Mouse (Mus musculus): ENCODE data around the gene Atg7.
"Not testable (repeated sequence)": the region's sequence is repeated elsewhere in the genome, so short reads cannot be mapped to it uniquely, and the experiment has no call there.

The Atg7 gene

GRCm38 (mm10) chr6:114885129-114885528 is 242.2 kb downstream of the Atg7 start:
- DNase-seq: no peak

- DNase-seq: no peak
Measured at GRCm38 (mm10) chr6:114886012-114886411, 243.1 kb downstream of the Atg7 start.

- no peak for DNase-seq
Measured at GRCm38 (mm10) chr6:114886504-114887361, 243.8 kb downstream of the Atg7 start.

GRCm38 (mm10) chr6:114888922-114889321 is 246.0 kb downstream of the Atg7 start:
- DNase-seq: peak; percentile 83 to 92

- DNase-seq: not testable (repeated sequence)
Measured at GRCm38 (mm10) chr6:114889971-114890370, 247.1 kb downstream of the Atg7 start.

- peak; percentile 91 to 94 for DNase-seq
Measured at GRCm38 (mm10) chr6:114890411-114891115, 247.7 kb downstream of the Atg7 start.

GRCm38 (mm10) chr6:114891272-114891671 is 248.4 kb downstream of the Atg7 start:
- DNase-seq: peak in 1 of 2 experiments; percentile 19

- peak in 1 of 2 experiments; percentile 19 for DNase-seq
Measured at GRCm38 (mm10) chr6:114891771-114892170, 248.9 kb downstream of the Atg7 start.

GRCm38 (mm10) chr6:114892363-114892762 is 249.5 kb downstream of the Atg7 start:
- DNase-seq: peak in 1 of 2 experiments; percentile 51

GRCm38 (mm10) chr6:114893427-114894209 is 250.7 kb downstream of the Atg7 start:
- peak; percentile 85 to 87 for DNase-seq

GRCm38 (mm10) chr6:114894548-114895106 is 251.7 kb downstream of the Atg7 start:
- peak in 1 of 2 experiments; percentile 34 for DNase-seq

GRCm38 (mm10) chr6:114895191-114895590 is 252.3 kb downstream of the Atg7 start:
- DNase-seq: peak in 1 of 2 experiments; percentile 17

GRCm38 (mm10) chr6:114896281-114896680 is 253.4 kb downstream of the Atg7 start:
- peak in 1 of 2 experiments; percentile 16 for DNase-seq

- DNase-seq: peak in 1 of 2 experiments; percentile 15
Measured at GRCm38 (mm10) chr6:114898949-114899348, 256.1 kb downstream of the Atg7 start.

GRCm38 (mm10) chr6:114899652-114900051 is 256.8 kb downstream of the Atg7 start:
- DNase-seq: peak in 1 of 2 experiments; percentile 36

- peak in 1 of 2 experiments; percentile 17 for DNase-seq
Measured at GRCm38 (mm10) chr6:114900194-114900593, 257.3 kb downstream of the Atg7 start.

- DNase-seq: peak; percentile 76 to 90
Measured at GRCm38 (mm10) chr6:114901321-114901824, 258.5 kb downstream of the Atg7 start.

- DNase-seq: no peak
Measured at GRCm38 (mm10) chr6:114901921-114902320, 259.0 kb downstream of the Atg7 start.

- no peak for DNase-seq
Measured at GRCm38 (mm10) chr6:114904233-114904632, 261.3 kb downstream of the Atg7 start.

- DNase-seq: no peak
Measured at GRCm38 (mm10) chr6:114904818-114905217, 261.9 kb downstream of the Atg7 start.

GRCm38 (mm10) chr6:114905253-114906028 is 262.5 kb downstream of the Atg7 start:
- no peak for DNase-seq
